Mouse (Mus musculus) adrenal gland, adult 18-20 months (tissue): Measurements from ENCODE around the gene Usp13. TPM values are rescaled to one million over a fixed set of nuclear protein-coding genes. Genes with fewer than 3 reads are reported as not detected.

Source experiments
- DNase-seq, 2 experiments: peaks; one replicate each; pipeline ENCODE4 v3.0.0; 2021 to 2022; ENCODE audit warnings: low spot score in 2 of 2
- total RNA-seq, 2 experiments: library from RNA; stranded (reverse); gene quantifications; 1 replicate in 1 of 2; 2 replicates in 1 of 2; pipeline ENCODE4 v1.2.3; 2021

The Usp13 gene
- total RNA-seq, 2 experiments from 2014 or later = 3.1 to 4.4 TPM

DNA sequence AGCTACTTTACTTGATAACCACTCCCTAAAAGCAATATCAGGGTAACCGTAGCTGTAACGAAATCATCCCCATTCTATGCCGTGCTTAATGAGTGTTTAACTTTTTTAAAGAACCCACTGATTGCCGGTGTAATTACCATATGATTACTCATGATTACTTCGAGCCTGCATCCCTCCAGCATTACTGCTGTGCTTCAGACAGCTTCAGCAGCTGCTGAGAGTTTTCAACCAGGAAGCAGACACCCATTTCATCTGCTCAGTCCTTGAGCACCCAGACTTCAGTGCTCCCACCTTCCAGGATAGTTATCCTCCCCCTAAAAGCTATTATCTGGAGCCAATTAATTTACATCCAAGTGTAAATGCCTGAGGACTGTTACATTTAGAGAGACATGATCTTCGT is 106.8 kb downstream of the Usp13 start:
- DNase-seq = no peak

DNA sequence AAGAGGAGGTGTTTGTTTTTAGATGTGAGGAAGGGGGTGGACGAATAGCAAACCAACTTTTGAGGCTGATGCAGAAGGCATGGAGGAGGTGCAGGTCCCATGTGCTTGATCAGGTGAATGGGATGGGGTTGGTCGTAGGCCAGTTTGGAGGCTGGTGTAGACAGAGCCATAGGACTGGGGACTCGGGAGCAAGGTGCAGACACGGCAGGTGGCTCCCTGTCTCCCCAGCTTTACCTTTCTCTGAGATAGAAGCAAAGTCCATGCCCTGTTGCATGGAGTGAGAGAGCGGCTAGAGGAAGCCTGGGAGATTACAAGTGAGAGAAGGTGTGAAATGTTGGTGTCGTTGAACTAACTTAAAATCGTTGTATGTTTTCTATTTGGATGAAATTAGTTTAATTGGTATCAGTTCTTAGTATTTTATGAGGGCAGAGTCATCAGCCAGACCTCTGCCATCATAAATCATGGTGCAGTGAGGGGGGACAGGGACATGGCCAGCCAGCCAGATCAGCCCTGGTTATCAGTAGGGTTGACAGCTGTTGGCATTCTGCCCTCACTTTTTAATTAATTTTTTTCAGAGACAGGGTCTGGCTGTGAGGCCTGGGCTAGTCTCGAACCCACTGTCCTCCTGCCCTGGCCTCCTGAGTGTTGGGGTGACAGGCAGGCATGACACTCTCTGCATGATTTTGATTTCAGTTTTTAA is 122.6 kb downstream of the Usp13 start:
- no peak for DNase-seq

DNA sequence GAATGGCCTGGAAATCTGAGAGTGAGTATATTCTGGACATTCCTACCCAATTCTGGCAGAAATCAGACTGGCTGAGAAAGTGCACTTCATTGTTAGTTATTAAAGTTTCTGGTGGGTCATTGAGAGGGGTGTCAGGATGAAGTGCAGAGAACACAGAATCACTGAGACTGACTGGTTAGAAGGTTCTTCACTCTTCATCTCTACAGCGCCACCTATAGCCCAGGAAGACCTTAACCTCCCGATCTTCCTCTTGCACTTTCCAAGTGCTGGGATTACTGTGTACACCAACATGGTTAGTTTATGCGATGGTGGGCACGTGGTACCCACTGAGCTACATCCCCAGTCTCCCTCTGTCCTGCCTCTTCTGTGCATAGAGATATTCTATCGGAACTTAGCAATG is 130.1 kb downstream of the Usp13 start:
- no peak for DNase-seq

DNA sequence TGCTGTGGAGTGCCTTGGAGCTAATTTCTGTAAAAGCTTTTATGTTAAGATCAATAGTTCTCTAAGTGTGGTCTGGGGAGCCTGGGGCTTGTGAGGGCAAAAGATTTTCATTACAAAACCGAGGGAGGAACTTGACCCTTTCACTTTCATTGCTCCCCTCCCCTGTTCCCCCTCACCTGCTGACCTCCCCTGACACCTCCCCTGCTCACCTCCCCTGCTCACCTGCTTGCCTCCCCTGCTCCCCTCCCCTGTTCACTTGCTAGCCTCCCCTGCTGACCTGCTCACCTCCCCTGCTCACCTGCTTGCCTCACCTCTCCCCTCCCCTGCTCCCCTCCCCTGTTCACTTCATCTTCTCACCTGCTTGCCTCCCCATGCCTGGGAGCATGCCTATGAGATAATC is 134.0 kb downstream of the Usp13 start:
- no peak for DNase-seq

DNA sequence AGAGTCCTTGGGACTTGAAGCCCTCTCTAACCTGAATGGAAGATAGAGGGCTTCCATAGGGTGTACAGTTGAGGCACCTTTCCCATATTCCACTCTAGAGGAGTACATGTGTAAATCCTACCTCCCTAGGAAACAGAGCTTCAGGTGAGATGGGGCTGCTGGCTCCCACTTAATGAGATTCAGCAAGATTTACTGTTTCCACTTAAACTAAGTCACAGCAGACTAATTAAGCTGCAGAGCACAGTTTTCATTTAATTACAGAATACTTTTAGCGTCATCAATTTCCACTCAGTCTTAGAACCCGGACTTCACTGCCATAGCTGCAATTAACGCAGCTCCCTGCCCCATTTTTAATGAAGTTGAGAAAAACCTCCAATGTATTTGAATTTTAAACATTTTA is 144.1 kb downstream of the Usp13 start:
- DNase-seq = no peak

DNA sequence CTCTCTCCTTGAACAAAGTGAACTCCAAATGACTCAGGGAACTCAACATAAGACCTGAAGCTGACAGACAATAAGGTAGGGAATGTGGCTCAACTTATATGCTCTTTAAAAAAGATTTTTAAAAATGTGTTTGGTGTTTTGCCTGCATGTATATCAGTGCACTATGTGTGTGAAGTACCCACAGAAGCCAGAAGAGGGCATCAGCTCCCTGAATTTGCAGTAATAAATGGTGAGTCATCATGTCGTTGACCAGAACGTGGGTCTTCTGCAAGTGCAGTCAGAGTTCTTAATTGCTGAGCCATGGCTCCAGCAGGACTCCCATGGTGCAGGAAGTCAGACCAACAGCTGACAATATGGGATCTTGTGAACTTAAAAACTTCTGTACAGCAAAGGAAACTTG is 148.2 kb downstream of the Usp13 start:
- DNase-seq = peak in 1 of 2 experiments; percentile 4

DNA sequence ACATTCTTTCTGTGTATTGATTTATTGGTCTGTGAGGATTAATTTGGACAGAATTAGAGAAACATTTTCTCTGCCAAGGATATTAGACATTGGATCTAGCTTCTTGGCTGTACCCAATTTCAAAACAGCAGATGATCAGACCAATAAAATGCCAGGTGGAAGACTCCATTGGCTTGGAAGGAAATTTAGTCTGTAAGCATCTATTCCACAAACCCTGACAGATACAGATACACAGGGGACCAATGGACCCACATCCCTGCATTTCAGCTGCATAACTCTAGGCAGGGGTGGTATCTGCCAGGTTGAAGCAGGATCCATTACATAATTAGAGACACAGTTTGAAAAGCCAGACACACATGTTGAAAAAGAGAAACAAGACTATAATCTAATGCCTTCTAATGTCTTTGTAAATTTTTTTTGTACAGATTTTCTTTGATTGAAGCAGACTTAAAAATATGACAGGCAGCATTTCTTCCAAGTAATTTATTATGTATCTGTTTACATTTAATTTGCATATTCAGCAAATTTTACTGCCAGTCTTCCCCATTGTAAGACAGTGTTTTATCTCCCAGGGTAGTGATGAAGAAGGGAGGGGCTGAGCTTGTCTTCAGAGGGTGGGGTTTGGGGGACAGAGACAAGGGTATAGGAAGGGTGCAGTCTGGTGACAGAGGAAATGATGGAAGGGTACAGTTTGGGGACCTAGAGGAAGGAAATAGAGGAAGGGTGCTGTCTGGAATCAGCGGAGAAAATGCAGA is 151.5 kb downstream of the Usp13 start:
- DNase-seq = no peak

DNA sequence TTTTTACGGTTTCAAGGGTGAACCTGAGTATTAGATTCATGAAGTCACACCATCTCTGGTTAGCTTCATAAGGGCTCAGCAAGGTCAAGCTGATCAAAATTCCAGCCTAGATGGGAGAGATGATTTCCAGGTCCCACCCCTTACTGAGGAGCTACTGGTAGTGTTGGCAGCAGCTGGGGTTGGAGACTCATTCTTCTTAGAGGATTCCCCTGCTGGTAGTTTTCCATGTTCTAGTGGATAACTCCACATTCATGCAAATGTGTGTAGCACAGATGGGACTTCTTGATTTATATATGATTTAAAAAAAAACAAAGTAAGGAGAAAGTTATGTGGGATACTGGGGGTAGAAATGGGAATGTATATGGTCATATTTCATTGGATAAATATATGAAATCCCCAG is 152.9 kb downstream of the Usp13 start:
- no peak for DNase-seq

DNA sequence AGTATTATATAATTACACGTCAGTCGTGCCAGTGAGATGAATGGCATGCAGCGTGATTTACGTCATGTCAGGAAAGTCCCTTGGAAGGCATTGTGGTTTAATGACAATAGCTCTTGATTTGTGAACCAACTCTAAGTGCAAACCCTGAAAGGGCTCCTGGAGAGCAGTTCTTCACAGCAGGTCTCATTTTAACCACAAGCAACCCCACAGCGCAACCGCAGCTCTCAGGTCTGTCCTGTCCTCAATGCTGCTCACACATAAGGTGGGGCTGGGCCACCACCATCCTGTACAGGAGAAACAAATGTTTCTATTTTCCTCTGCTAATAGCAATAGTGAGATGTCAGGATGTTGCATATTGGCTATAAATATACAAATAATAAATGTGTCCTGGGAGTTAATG is 161.9 kb downstream of the Usp13 start:
- DNase-seq = no peak

DNA sequence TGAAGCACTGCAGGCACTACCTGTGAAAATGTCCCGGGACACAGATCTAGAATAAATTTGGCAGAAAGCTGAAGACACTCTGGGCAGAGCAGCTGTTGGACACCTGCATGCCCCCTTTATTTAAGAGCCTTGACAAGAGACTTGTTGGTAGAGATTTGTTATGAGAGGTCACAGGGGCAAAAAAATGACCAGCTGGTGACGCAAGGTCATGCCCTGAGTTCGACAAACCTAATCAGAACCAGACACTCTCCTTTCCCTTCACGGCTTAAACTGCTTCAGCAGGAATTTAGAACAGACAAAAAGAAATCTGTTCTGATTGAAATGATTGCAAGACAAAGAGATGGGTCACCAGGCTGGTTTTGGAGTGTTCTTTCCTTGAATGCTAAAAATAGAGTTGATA is 162.6 kb downstream of the Usp13 start:
- DNase-seq = no peak

DNA sequence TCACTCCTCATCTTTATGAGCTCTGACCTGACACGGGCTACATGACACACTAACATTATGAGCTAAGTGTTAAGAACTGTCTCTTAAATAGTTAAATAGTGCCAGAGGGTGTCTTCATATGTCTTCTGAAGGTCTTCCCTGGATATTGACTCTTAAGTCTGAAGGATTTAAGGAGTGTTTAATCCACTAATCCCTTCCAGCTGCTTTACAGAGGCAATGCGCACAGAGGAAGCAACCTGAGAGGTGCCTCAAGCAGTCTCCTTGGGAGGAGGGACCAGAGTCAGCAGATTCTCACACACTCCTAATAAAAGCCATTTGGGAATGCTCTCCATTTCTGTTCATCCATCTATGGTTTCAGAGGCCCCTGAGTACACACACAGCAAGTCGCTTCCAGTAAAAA is 167.8 kb downstream of the Usp13 start:
- no peak for DNase-seq

Other genes starting within 250 kb of the Usp13 start
- gene Gnb4, start 201.0 kb upstream of the Usp13 start, total RNA-seq = 10 to 100 TPM; 29.8 to 41.2 TPM
- 10 to 100 TPM; 42.9 to 47.1 TPM for gene Actl6a, start 111.2 kb upstream of the Usp13 start, total RNA-seq
- 100 to 1,000 TPM; 359 to 426 TPM for gene Ndufb5, start 80.6 kb upstream of the Usp13 start, total RNA-seq
- 10 to 100 TPM; 29.6 to 43.1 TPM for gene Mrpl47, start 79.9 kb upstream of the Usp13 start, total RNA-seq